Mouse (Mus musculus): ENCODE measurements around the gene Slc35g3. TPM values are rescaled to one million over a fixed set of nuclear protein-coding genes. Genes with fewer than 3 reads are reported as not detected.

Slc35g3 gene
- total RNA-seq, 1 experiment from 2014 or later = not detected

GRCm38 (mm10) chr11:69784793-69785272 lies 23.1 kb upstream of the Slc35g3 start:
- peak; percentile 51 for DNase-seq

- DNase-seq = no peak
Measured at GRCm38 (mm10) chr11:69781828-69782227, 20.1 kb upstream of the Slc35g3 start.

- DNase-seq = no peak
Measured at GRCm38 (mm10) chr11:69778985-69779384, 17.2 kb upstream of the Slc35g3 start.

GRCm38 (mm10) chr11:69778258-69778982 lies 16.7 kb upstream of the Slc35g3 start:
- DNase-seq = no peak

- DNase-seq = no peak
Measured at GRCm38 (mm10) chr11:69777504-69778257, 15.9 kb upstream of the Slc35g3 start.

- no peak for DNase-seq
Measured at GRCm38 (mm10) chr11:69776488-69776887, 14.7 kb upstream of the Slc35g3 start.

GRCm38 (mm10) chr11:69775716-69776115 lies 13.9 kb upstream of the Slc35g3 start:
- DNase-seq = no peak

GRCm38 (mm10) chr11:69774961-69775360 lies 13.2 kb upstream of the Slc35g3 start:
- DNase-seq = no peak

GRCm38 (mm10) chr11:69767625-69767909 lies 5.8 kb upstream of the Slc35g3 start:
- no peak for DNase-seq

GRCm38 (mm10) chr11:69766872-69767624 lies 5.3 kb upstream of the Slc35g3 start:
- DNase-seq = no peak

- peak; percentile 88 for DNase-seq
Measured at GRCm38 (mm10) chr11:69766126-69766609, 4.4 kb upstream of the Slc35g3 start.

GRCm38 (mm10) chr11:69765221-69766125 lies 3.7 kb upstream of the Slc35g3 start, which contains the start of gene Zbtb4:
TSS of gene Zbtb4 (plus strand) at chr11:69765912.
- DNase-seq = peak; percentile 73

- DNase-seq = no peak
Measured at GRCm38 (mm10) chr11:69763551-69763950, 1.8 kb upstream of the Slc35g3 start.

- no peak for DNase-seq
Measured at GRCm38 (mm10) chr11:69760901-69761200, 917 bp downstream of the Slc35g3 start.

GRCm38 (mm10) chr11:69760160-69760900 lies 1.4 kb downstream of the Slc35g3 start:
- DNase-seq = no peak

- peak; percentile 92 for DNase-seq
Measured at GRCm38 (mm10) chr11:69758971-69759721, 2.6 kb downstream of the Slc35g3 start.

GRCm38 (mm10) chr11:69758478-69758970 lies 3.2 kb downstream of the Slc35g3 start, which contains the start of gene Polr2a:
TSS of gene Polr2a (minus strand) at chr11:69758637.
- peak; percentile 98 for DNase-seq

GRCm38 (mm10) chr11:69758090-69758456 lies 3.7 kb downstream of the Slc35g3 start:
- DNase-seq = peak; percentile 99

GRCm38 (mm10) chr11:69757303-69758089 lies 4.3 kb downstream of the Slc35g3 start:
- DNase-seq = no peak
